In the genomic region with DNA sequence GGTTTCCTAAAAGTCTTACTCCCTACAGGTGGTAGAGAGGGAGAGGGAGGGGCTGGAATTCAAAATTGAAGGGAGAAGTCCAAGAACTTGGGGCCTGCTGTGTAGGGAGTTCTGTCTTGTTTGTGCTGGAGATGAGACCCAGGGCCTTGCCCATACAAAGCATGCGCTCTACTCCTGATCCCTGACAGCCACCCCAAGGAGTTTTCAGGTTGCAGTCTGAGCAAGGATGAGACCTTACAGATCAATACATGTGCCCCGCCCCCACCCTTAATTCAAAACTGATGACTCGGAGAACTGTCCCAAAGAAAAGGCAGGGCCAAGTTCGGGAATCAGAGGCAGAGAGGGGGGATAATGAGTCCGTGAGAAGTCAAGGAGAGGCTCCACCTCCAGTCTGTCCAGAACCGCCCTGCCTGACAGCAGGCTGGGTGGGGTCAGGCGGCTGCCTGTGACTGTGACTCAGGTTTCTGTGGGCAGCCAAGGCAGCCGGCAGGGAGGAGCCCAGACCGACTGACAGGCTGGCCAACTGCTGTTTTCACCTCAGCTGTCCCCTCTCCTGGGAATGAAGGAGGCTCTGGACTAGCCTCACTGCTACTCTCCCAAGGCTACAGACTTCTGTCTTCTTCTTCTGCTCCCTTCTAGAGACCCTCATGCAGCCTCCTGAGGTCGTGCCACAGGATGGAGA, we compare ENCODE assay signal across 8 mouse cellular contexts. TPM values are rescaled to one million over a fixed set of nuclear protein-coding genes. Genes with fewer than 3 reads are reported as not detected.
DNase-seq lines count a peak whose midpoint lies in the region; ATAC-seq lines count a peak whose summit lies in the region.

No protein-coding gene starts in this region.

- H3K4me2 ChIP-seq in intestine, embryonic 15.5 days (replicated peaks), result peak overlapping the region; percentile 50

- no peaks in the 10 kb centered on the region for H3K36me3 ChIP-seq in intestine, embryonic 15.5 days

- DNase-seq in ovary, postnatal 36 days (ENCODE audit: low spot score), result peak; percentile 64
- DNase-seq in ovary, postnatal 10 days (ENCODE audit: low spot score), result no peak
- DNase-seq in gastrocnemius, postnatal 14 days, result peak; percentile 92
- DNase-seq in lung, adult 18-20 months, result peak; percentile 91 to 95
- no peak for DNase-seq in layer of hippocampus, adult 8-10 months (ENCODE audit: low spot score in 2 of 2)

- peak overlapping the region; percentile 28 for H3K4me3 ChIP-seq in brown adipose tissue, adult 24 weeks (ENCODE audit: insufficient read depth, low read depth, low read length)
- H3K4me3 ChIP-seq in intestine, embryonic 15.5 days (replicated peaks), result no peak overlapping the region

- no peaks in the 10 kb centered on the region for H3K27me3 ChIP-seq in intestine, embryonic 15.5 days (replicated peaks)

- ATAC-seq in intestine, embryonic 15.5 days, result peak; percentile 47
- peak; percentile 21; the same call in 1 of the 2 replicates for ATAC-seq in neutrophil, adult 5-6 weeks (ENCODE audit: extremely low read depth, insufficient number of reproducible peaks, low FRiP score, poor library complexity, severe bottlenecking)

- peak overlapping the region; percentile 10 for H3K9ac ChIP-seq in intestine, embryonic 15.5 days

- H3K4me1 ChIP-seq in brown adipose tissue, adult 24 weeks (ENCODE audit: control insufficient read depth, insufficient read depth, insufficient read length, low read length), result peaks cover 31% of the 10 kb centered on the region
- H3K4me1 ChIP-seq in intestine, embryonic 15.5 days (replicated peaks), result peaks cover 35% of the 10 kb centered on the region

- H3K9me3 ChIP-seq in intestine, embryonic 15.5 days, result no peaks in the 10 kb centered on the region

- intact Hi-C loops in gastrocnemius, postnatal 14 days (cut with DNase I; ENCODE audit: low total_unique reads), result loop anchor here (2.0 to 10.0 kb wide), 2 partner anchors 34 to 86 kb away; no protein-coding TSS in a partner anchor

- peak overlapping the region; percentile 99 for H3K27ac ChIP-seq in brown adipose tissue, adult 24 weeks (replicated peaks; ENCODE audit: low read depth, low read length)
- peak overlapping the region; percentile 88 for H3K27ac ChIP-seq in intestine, embryonic 15.5 days

- WGBS in intestine, embryonic 15.5 days, result 4% methylated on average over 10 of the region's 10 CpGs

RNA-seq across cellular contexts. Expression of a gene that starts 1.5 kb away (rescaled TPM):
- 73.3 and 97.6 TPM in 2 replicates for polyA plus RNA-seq in brown adipose tissue, adult 24 weeks (2012; ENCODE audit: insufficient read depth, insufficient read length, missing spikeins)
- 10 to 100 TPM; 22.2 to 24.3 TPM for total RNA-seq in gastrocnemius, postnatal 14 days (2021)
- polyA plus RNA-seq in intestine, embryonic 15.5 days (2015; fragmentation: Nextera tagmentation; extraction: Ambion mirVana), result 94.2 and 99.7 TPM in 2 replicates
- 33.1 and 37.7 TPM in 2 replicates for total RNA-seq in neutrophil, adult 5-6 weeks (2017)
- total RNA-seq in layer of hippocampus, adult 8-10 months (2022), result 10 to 100 TPM; 79.9 to 89.9 (median 85.1) TPM

RNA-seq across cellular contexts. Expression of a gene that starts 4.5 kb away (rescaled TPM):
- 27.0 and 28.4 TPM in 2 replicates for polyA plus RNA-seq in brown adipose tissue, adult 24 weeks (2012; ENCODE audit: insufficient read depth, insufficient read length, missing spikeins)
- total RNA-seq in gastrocnemius, postnatal 14 days (2021), result 100 to 1,000 TPM; 165 to 201 TPM
- polyA plus RNA-seq in intestine, embryonic 15.5 days (2015; fragmentation: Nextera tagmentation; extraction: Ambion mirVana), result 26.7 and 27.6 TPM in 2 replicates
- total RNA-seq in neutrophil, adult 5-6 weeks (2017), result 104 and 115 TPM in 2 replicates
- total RNA-seq in layer of hippocampus, adult 8-10 months (2022), result 100 to 1,000 TPM; 240 to 257 (median 248) TPM

RNA-seq across cellular contexts. Expression of a gene that starts 25.9 kb away (rescaled TPM):
- not detected in 2 replicates for polyA plus RNA-seq in brown adipose tissue, adult 24 weeks (2012; ENCODE audit: insufficient read depth, insufficient read length, missing spikeins)
- 1 to 10 TPM; 4.7 to 5.6 TPM for total RNA-seq in gastrocnemius, postnatal 14 days (2021)
- 7.1 and 8.2 TPM in 2 replicates for polyA plus RNA-seq in intestine, embryonic 15.5 days (2015; fragmentation: Nextera tagmentation; extraction: Ambion mirVana)
- not detected in 2 replicates for total RNA-seq in neutrophil, adult 5-6 weeks (2017)
- total RNA-seq in layer of hippocampus, adult 8-10 months (2022), result 1 to 10 TPM; 1.7 to 2.3 (median 2.0) TPM

RNA-seq across cellular contexts. Expression of a gene that starts 58.1 kb away (rescaled TPM):
- polyA plus RNA-seq in brown adipose tissue, adult 24 weeks (2012; ENCODE audit: insufficient read depth, insufficient read length, missing spikeins), result 65.6 and 120 TPM in 2 replicates
- 10 to 100 TPM; 92.1 to 99.3 TPM for total RNA-seq in gastrocnemius, postnatal 14 days (2021)
- polyA plus RNA-seq in intestine, embryonic 15.5 days (2015; fragmentation: Nextera tagmentation; extraction: Ambion mirVana), result 172 and 202 TPM in 2 replicates
- total RNA-seq in neutrophil, adult 5-6 weeks (2017), result 378 and 401 TPM in 2 replicates
- 100 to 1,000 TPM; 151 to 172 (median 170) TPM for total RNA-seq in layer of hippocampus, adult 8-10 months (2022)

Comparison
In these comparisons a context has a peak if more than half of its experiments do, and no peak if none do; other contexts are left out.
1. DNase-seq: peak in ovary, postnatal 36 days (single experiment), gastrocnemius, postnatal 14 days (single experiment) and lung, adult 18-20 months (2 of 2); none in ovary, postnatal 10 days (single experiment) and layer of hippocampus, adult 8-10 months (0 of 2).